Mouse (Mus musculus) ES-Bruce4 (cell line): ENCODE data around the gene Lrrc28. TPM values are rescaled to one million over a fixed set of nuclear protein-coding genes. Genes with fewer than 3 reads are reported as not detected.

Source experiments
- H3K27ac ChIP-seq: 2 replicates; pipeline ENCODE4 v1.5.1; 2012; ENCODE audit warnings: low read length, inconsistent platforms; ENCODE audit not compliant: insufficient read depth
- H3K27me3 ChIP-seq: 2 replicates; pipeline ENCODE4 v1.6.1; 2012; ENCODE audit warnings: mild to moderate bottlenecking, low read length, inconsistent platforms; ENCODE audit not compliant: control insufficient read depth, poor library complexity, insufficient read depth, severe bottlenecking
- H3K36me3 ChIP-seq: 2 replicates; pipeline ENCODE4 v1.6.1; 2012; ENCODE audit warnings: inconsistent platforms, mild to moderate bottlenecking, low read length, moderate library complexity; ENCODE audit not compliant: control insufficient read depth, poor library complexity, insufficient read depth, severe bottlenecking
- H3K4me1 ChIP-seq: one replicate; pipeline ENCODE4 v1.8.1; 2011; ENCODE audit warnings: low read length; ENCODE audit not compliant: control insufficient read depth, insufficient read depth
- H3K4me3 ChIP-seq: 2 replicates; pipeline ENCODE4 v1.5.1; 2011; ENCODE audit warnings: low read depth, mild to moderate bottlenecking, low read length
- H3K9ac ChIP-seq: 2 replicates; pipeline ENCODE4 v1.6.1; 2012; ENCODE audit warnings: low read depth, mild to moderate bottlenecking, inconsistent platforms; ENCODE audit not compliant: poor library complexity, severe bottlenecking
- H3K9me3 ChIP-seq: replicated peaks from 2 replicates; pipeline ENCODE4 v1.6.1; 2012; ENCODE audit warnings: mild to moderate bottlenecking, low read length, inconsistent platforms; ENCODE audit not compliant: control insufficient read depth, poor library complexity, insufficient read depth, severe bottlenecking
- CTCF ChIP-seq: IDR thresholded peaks from one replicate; pipeline ENCODE4 v1.8.1; 2011; ENCODE audit warnings: low read depth, low read length
- EP300 ChIP-seq: IDR thresholded peaks from 2 replicates; pipeline ENCODE4 v1.6.1; 2011; ENCODE audit warnings: low read depth, low read length; ENCODE audit not compliant: insufficient read depth
- POLR2A ChIP-seq: IDR thresholded peaks from one replicate; pipeline ENCODE4 v1.8.1; 2011; ENCODE audit warnings: low read length; ENCODE audit not compliant: insufficient read depth
- polyA plus RNA-seq: library from polyadenylated mRNA; stranded (reverse); fragments of >200 nt; gene quantifications from 2 replicates; pipeline ENCODE4 v1.2.4, GENCODE M21; 2011; ENCODE audit warnings: low read depth; ENCODE audit not compliant: missing spikeins, insufficient read depth, insufficient read length

Lrrc28 gene
- polyA plus RNA-seq, 1 experiment = 34.5 TPM

GRCm38 (mm10) chr7:67536588-67537372, 108.3 kb downstream of the Lrrc28 start:
- TF ChIP-seq EP300 = no peak
- Histone ChIP-seq H3K9me3 (no peaks in the 10 kb centered on the region), H3K4me1 (no peaks in the 10 kb centered on the region), H3K9ac (no peak overlapping the region), H3K4me3 (no peak overlapping the region), H3K27me3 (no peaks in the 10 kb centered on the region), H3K36me3 (no peaks in the 10 kb centered on the region), H3K27ac (no peak overlapping the region)

DNA sequence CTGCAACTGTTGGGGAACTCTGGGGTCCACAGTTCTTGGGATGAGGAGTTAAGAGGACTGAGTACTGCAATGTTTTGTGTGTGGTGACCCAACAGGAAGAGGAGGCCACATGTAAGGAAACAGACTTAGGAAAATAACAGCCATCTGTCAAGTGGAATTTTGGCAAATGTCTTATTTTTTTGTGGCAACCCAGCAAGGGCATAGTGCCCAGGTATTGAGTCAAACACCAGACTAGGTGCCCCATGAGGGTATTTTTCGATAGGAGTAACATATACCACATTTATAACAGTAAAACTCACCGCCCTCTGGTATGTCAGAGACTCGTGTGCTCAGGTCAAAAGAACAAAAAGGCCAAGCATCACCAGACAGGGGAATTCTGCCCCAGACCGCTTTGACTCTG, 109.1 kb downstream of the Lrrc28 start:
- H3K27ac ChIP-seq = no peak overlapping the region
- H3K36me3 ChIP-seq = no peaks in the 10 kb centered on the region
- no peak overlapping the region for H3K9ac ChIP-seq
- no peaks in the 10 kb centered on the region for H3K9me3 ChIP-seq
- no peak overlapping the region for H3K4me3 ChIP-seq
- TF ChIP-seq CTCF (no peak), EP300 (no peak), POLR2A (no peak)
- H3K27me3 ChIP-seq = no peaks in the 10 kb centered on the region
- H3K4me1 ChIP-seq = no peaks in the 10 kb centered on the region

DNA sequence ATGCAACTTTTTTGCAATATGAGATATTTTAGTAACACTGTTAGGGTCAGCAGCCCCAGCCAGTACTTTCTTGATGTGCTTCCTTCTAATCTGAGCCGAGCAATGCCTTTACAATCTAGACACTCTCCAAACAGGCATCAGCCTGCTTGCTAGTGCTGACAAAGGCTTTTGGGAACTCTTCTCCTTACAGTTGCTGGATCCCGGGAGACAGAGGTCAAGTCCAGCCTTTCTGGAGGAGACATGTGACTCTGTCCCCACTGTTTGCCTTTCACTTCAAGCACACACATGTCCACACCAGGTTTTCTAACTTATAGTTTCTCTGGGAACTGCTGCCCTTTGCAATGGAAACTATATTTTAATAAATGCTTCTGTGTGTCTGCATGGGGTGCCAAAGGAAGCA, 114.1 kb downstream of the Lrrc28 start:
- H3K4me1 ChIP-seq = no peaks in the 10 kb centered on the region
- no peak overlapping the region for H3K9ac ChIP-seq
- H3K4me3 ChIP-seq = no peak overlapping the region
- no peak overlapping the region for H3K27ac ChIP-seq
- no peaks in the 10 kb centered on the region for H3K27me3 ChIP-seq
- no peaks in the 10 kb centered on the region for H3K36me3 ChIP-seq
- no peaks in the 10 kb centered on the region for H3K9me3 ChIP-seq
- TF ChIP-seq EP300 (no peak), POLR2A (no peak)

DNA sequence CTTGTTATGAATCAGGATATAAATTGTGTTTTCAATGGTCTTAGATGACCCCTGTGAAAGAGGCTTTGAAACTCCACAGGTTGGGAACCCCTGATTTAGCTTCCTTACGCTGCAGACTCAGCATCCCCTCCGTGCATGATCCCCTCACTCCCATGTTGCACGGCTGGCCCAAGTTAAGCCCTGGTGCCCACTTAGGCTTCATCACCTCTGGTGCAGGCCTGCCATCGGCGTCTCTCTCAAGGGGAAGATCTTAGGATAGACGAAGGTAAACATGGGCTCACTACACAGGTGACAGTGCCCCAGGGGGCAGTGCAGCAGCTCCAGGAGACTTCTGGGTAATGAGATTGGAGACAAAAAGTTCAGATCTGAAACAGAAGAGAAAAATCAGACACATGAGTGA, 115.7 kb downstream of the Lrrc28 start:
- Histone ChIP-seq H3K4me3 (no peak overlapping the region), H3K36me3 (no peaks in the 10 kb centered on the region), H3K4me1 (no peaks in the 10 kb centered on the region), H3K27me3 (no peaks in the 10 kb centered on the region), H3K27ac (no peak overlapping the region), H3K9me3 (no peaks in the 10 kb centered on the region), H3K9ac (no peak overlapping the region)
- TF ChIP-seq EP300 = no peak
- no peak for TF ChIP-seq POLR2A
- no peak for TF ChIP-seq CTCF

GRCm38 (mm10) chr7:67528821-67529221, 116.2 kb downstream of the Lrrc28 start:
- H3K27me3 ChIP-seq = no peaks in the 10 kb centered on the region
- H3K9ac ChIP-seq = no peak overlapping the region
- TF ChIP-seq CTCF (no peak), EP300 (0 out of 2 replicates have a peak, but pooled peaks have one; percentile 7)
- no peaks in the 10 kb centered on the region for H3K9me3 ChIP-seq
- no peaks in the 10 kb centered on the region for H3K4me1 ChIP-seq
- H3K36me3 ChIP-seq = no peaks in the 10 kb centered on the region
- H3K27ac ChIP-seq = no peak overlapping the region
- peak overlapping the region; percentile 0; the same call in 1 of the 2 replicates for H3K4me3 ChIP-seq

- TF ChIP-seq POLR2A (no peak), CTCF (no peak)
- H3K27me3 ChIP-seq = no peaks in the 10 kb centered on the region
Observed at GRCm38 (mm10) chr7:67528063-67528811, 116.8 kb downstream of the Lrrc28 start.

More at GRCm38 (mm10) chr7:67528063-67528811, 116.8 kb downstream of the Lrrc28 start:
- no peak overlapping the region for H3K27ac ChIP-seq
- H3K9me3 ChIP-seq = no peaks in the 10 kb centered on the region
- no peak overlapping the region for H3K4me3 ChIP-seq
- no peaks in the 10 kb centered on the region for H3K36me3 ChIP-seq
- no peak overlapping the region for H3K9ac ChIP-seq
- H3K4me1 ChIP-seq = no peaks in the 10 kb centered on the region
